Mouse (Mus musculus): ENCODE results near the gene Xrcc4.
A peak's percentile ranks its signal among the peaks of the same experiment; 100 is the strongest.
"Not testable (repeated sequence)": the region's sequence is repeated elsewhere in the genome, so short reads cannot be mapped to it uniquely, and the experiment has no call there.

Gene Xrcc4

DNA sequence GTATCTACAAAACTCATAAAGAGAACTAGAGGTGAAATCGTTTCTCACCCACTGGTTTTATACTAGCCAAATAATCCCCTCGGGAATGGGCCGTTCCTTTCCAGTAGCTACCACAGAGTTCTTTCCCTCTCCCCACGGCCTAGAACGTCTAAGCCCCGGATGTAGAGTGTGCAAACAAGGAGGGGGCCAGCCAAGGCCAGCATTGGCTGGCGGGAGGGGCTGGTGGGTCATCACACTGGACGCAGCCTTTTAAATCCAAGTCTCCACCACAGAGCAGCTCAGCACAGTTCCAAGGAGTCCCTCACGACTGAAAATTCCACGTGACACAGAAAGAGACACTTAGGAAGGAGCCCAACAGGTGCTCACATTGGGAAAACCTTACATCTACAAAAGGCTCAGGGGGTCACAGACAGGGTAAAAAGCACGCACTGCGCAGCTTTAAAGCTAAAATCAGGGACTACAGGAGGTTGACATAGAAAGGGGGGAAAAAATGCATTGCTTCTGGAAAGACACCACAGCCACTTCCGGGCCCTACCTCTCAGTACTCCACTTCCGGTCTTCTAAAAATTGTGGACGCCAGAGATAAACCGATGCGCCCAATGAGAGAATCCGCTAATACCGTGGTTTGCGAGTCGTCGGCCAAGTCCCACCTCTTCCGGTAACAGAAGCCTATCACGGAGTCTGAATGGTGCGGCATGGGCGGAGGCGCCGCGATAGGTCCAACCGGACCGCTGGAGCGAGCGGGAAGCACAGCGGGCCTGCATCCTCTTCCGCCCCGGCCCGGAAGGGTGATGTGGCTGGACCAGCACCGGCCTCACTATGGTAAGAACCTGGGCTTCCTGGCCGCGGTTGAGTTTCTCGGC is at the start of gene Xrcc4, which contains the start of gene Tmem167:
Gene Xrcc4 (minus strand): TSS at position 647 of the 863 bp plus-strand sequence.
Gene Tmem167 (plus strand): TSS at position 162 of the 863 bp plus-strand sequence.
- peak; percentile 94 to 98 for DNase-seq (ENCODE audit: low spot score in 2 of 2)

DNA sequence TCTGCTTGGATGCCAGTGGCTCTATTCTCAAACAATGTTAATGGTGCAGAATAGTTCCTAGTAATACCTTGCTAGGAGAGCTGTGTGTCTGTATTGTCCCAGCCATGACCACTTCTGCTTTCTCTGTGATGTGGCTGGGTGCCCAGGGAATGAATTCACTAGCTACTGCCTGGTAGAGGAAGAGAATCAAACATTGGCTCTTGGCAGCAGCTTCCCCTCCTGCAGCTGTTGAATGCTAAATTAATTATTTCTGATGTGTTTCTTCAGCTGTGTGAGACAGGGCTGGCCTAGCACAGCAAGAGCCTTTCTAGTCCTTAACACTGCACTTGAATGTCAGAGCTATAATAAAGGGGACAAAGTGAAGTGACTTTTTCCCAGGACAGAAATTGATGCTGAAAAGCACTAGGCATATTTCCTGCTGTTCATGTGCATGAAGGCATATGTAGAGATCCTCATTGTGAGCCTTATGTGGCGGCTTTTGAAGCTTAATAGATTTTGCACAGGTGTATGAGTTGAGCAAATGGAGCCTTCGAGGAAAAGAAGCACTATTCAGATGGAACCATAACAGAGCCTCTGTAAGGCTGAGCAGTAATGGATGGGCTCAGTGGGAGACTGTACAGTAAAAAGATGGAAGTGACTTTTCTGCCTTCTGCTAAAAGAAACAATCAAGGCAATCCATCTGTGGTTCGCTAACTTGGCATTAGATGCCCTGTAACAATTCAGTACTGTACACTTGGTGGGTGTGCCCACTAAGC is 46.9 kb upstream of the Xrcc4 start:
- DNase-seq (ENCODE audit: low spot score in 2 of 2) = no peak

DNA sequence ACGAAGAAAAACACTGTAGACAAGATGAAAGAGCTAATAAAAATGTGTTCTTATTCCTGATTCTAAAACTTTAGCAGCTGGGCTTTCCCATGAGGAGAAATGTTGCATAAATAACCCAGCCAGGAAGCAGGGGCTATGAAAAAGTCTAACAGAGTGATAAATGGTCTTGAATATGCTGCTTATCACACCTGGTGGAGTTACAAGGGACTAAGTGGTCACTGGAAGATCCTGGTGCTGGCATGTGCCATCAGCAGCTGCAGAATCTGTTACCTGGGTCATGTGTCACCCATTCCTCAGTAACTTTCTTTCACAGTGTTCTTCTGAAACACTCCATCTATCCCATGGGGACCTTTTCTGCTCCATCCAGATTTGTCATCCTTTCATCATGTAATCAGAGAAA is 22.3 kb upstream of the Xrcc4 start:
- DNase-seq (ENCODE audit: low spot score in 2 of 2) = no peak

DNA sequence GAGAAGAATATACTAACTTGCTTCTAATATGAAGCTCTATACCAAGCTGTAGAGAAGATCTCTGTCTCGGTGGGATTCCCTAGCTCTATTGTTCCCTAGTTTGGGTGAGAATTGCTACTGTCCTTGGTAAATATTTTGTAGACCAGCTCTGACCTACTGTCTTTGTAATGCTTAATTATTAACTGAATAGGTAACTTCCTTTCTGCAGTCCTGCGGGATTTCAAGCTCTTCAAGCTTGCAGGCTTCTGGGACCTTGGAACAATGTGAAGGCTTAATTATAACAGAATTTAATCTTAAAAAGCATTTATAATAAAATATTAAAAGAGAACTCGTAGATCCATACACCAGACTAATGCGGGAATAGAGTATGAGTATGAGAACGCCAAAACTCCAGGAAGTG is 19.3 kb upstream of the Xrcc4 start:
- not testable (repeated sequence) for DNase-seq (ENCODE audit: low spot score in 2 of 2)

DNA sequence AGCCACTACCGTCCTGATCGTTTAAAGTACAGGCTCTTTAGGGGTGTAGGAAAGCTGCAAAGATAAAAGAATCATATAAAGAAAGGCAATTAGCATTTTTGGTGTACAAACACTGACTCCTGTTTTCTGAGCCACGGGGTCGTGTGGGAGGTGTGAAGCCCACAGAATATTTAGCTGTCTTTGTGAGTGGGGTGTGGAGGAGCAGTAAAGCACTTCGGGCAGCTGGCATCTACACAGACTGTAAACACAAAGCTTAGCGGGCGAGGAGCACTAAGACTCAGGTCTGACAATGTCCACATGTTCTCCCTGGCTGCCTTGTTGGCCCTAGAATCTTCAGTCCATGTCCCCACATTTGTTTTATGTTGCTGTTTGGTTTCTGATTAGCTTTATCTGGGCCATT is 16.7 kb upstream of the Xrcc4 start:
- DNase-seq (ENCODE audit: low spot score in 2 of 2) = no peak

DNA sequence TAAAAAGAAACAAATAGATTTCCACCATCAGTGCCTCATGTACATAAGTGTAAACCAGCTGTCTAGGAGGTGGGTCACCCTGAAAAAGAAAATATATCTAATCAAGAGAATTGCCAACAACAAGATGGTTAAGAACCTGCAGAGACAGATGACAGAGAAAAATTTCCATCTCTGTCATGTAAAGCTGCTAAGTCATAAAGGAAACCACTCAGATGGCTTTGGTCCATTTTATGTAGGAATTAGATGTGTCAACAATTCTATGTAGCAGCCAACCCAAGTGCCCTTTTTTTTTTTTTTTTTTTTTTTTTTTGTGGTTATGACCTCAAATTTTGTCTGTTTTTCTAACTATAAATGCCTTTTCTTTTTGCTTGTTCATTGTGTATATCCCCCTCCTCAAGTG is 12.1 kb upstream of the Xrcc4 start:
- no peak for DNase-seq (ENCODE audit: low spot score in 2 of 2)

DNA sequence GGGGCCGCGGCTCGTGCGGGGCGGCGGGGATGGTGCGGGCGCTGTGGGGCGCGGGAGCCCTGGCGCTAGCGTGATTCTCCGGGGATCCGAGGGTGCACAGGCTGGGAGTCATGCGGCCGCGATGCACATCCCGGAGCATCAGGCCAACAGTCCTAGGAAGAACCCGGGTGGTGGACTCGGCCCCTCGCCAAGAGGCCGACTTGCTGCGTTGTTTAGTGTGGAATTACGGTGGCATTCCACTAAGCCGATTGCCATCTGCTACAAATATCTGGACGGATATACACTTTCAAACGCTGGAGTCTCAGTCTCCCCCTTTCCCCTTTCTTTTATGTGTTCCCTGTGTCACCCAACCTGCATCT is 396 bp upstream of the Xrcc4 start:
- DNase-seq (ENCODE audit: low spot score in 2 of 2) = no peak

DNA sequence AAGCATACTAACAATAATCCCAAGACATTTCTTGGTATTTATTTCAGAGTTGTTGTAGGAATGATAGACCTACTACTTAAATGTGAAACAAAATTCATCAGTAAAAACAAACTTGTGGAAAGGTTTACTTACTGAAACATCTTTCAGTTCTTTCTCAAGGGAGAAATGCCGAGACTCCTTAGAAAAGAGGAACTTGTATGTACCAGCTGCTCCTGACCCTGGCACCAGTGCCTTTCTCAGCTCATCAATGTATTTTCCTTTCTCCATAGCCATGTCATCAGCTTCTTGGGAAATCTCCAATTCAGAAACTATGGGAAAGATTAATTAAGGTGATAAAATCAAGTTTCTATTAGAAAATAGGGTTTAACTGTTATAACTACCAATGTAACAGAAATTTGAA is 27.5 kb downstream of the Xrcc4 start:
- DNase-seq (ENCODE audit: low spot score in 2 of 2) = no peak

DNA sequence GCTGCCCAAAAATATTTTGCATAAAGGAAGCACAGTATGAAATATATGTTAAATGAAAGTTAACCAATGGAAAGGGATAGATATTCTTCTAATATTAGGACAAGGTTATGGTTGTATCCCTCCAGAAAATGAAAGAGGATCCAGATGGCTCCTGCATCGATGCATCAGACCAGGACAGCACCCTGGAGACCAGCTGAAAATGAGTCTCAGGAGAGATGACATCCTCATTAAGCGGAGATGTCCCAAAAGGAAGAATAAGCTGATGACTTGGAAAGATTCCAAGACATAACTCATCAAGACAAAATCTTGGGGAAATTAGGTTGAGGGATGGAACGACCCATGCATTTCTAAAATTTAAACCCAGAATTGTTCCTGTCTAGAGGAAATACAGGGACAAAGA is 37.0 kb downstream of the Xrcc4 start:
- DNase-seq (ENCODE audit: low spot score in 2 of 2) = no peak

DNA sequence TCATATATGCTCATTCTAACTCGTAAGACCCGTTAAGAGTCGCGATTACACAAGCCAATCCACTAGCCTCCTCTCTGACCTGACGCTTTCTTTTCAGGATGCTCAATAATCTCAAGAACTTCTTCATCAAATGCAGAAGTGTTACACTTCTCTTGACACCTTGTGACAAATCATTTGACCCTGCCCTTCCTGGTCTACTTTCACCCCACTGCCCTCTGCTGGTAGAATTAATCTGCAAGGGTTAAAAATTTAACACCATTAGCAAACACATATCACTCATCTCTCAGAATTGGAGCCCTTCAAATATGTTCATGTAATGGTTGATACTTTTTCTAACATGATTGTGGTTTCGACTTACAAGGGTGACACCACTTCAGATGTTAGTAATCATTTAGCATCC is 37.7 kb downstream of the Xrcc4 start:
- DNase-seq (ENCODE audit: low spot score in 2 of 2) = no peak

DNA sequence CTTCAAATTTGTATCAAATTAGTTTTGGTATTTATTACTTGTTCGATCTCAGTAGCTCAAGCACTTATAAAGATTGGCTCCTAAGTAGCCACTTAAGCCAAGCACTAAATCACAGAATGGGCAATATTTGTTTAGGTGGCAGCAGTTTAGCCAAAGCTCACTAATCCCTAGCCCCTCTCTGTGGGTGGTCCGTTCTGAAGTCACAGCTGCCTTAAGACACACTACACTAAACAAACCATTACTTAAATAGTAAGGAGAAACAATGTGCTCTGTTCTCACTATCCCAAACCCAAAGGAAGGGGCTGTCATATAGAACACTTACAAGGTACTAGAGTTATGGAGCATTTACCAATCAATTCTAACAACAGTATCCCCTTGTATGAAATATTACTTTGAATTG is 49.8 kb downstream of the Xrcc4 start:
- DNase-seq (ENCODE audit: low spot score in 2 of 2) = no peak

DNA sequence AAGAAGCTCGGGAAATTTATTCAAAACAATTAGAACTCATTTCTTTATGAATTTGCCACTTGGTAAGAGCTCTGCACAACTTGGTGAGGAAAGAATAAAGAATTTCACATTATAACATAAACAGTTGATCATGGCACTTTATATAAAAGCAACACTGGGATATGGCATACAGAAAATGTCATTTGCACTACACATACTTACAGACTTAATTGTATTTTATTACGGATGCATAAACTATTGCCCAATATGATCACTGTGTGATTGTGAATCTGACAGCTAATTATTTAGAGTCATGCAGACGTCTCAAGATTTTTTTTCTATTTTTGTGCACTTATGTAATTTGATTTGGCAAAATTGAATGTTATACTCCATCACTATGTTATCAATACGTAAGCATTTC is 56.4 kb downstream of the Xrcc4 start:
- no peak for DNase-seq (ENCODE audit: low spot score in 2 of 2)

DNA sequence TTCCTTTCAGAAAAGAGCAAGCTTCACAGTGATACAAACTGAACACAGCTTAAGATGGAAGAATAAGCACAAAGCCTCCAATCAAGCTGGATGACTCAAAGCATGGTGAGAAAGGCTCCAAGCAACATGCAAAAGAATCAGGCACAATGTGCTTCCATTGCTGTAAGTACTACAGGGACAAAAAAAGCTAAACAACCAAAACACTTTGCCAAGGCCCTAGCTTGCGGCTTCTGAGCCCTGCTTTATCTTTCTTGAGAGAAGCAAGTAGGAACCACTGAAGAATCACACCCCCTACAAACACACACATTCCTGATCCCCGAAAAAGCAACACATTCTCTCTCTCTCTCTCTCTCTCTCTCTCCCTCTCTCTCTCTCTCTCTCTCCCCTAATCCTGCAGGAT is 56.9 kb downstream of the Xrcc4 start:
- DNase-seq (ENCODE audit: low spot score in 2 of 2) = no peak

DNA sequence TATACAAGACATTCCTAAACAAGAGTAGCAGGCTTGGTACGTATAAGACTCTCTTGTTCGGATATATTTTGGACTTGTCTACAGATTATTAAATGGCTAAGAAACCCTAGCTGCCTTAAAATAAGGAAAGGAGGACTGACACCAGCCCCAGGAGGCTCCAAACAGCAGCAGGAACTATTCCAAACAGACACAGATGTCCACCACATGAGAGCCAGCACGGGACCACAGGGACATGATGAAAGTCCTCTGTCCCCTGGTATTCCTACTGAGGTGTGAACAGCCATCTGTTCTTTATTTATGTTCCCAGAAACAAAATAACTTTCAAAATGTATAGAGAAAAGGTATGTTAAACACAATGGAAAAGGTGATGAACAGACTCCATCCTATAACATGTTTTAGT is 58.5 kb downstream of the Xrcc4 start:
- DNase-seq (ENCODE audit: low spot score in 2 of 2) = no peak

DNA sequence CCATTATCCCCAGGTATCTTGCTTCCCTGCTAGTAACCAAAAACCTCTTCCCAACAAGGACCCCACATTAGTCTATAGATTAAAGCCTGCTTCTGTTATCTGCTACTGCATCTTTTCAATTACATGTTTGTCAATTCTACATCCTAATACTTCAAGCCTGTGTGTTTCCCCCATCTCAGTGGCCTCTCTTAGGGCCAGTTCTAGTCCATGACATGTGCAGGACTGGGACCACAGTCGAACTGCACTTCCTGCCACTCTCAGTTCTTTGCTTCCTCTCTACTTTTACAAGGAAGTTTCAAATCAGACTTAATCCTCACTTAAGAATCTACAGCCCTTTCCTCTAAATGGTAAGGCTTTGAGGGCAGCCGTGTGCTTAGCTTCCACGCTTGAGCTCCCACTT is 76.8 kb downstream of the Xrcc4 start:
- no peak for DNase-seq (ENCODE audit: low spot score in 2 of 2)

DNA sequence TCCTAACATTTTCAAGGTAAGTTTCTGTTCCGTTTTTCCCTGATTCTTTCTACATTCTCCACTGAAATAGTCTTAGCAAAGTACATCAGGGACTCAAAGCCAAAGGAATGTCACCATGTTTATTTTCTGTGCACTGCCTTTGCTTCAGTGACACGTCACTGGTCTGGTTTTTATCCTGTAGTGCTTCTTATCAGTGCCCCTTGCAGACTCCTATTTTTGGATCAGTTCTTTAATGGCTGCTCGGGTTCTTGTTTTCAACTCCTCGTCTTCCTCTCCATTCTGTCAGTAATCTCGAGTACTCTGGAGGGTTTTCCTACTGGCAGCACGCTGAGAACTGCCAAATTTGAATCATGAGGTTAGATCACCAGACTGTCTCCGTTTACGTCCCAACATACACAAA is 77.2 kb downstream of the Xrcc4 start:
- DNase-seq (ENCODE audit: low spot score in 2 of 2) = no peak

DNA sequence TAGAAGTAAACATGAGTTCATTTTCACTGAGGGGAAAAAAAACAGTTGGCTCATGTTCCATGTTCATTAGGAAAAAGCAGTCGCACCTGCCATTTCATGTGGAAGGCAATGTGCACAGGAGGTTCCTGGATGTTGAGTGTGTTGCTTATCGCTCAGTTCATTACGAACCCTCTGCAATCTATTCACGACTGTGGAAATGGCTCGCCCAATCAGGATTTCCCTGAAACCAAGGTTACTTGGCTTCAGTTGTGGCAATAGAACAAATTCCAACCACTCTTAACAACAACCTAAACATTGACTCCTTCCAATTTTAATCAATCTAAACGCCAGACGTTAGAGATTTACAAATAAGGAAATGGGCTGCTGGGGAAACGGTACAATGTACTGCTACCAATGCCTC is 78.3 kb downstream of the Xrcc4 start:
- no peak for DNase-seq (ENCODE audit: low spot score in 2 of 2)

DNA sequence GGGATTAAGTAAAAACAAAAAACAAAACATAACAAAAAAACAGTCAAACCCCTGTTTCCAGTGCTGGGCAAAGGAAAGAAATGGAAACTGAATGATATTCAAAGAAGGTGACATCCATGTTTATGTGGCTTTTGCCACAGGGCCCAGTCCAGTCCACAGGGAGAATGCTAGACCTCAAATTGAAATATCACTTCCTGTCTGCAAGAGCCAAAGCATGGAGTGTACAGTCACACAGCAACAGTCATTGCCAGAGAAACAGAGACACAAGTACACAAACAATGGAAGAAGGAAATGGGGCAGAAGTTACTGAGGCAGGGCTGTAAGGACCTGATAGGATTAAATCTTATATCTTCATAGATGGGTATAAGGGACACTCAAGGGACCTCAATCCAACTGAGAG is 79.6 kb downstream of the Xrcc4 start:
- DNase-seq (ENCODE audit: low spot score in 2 of 2) = no peak

DNA sequence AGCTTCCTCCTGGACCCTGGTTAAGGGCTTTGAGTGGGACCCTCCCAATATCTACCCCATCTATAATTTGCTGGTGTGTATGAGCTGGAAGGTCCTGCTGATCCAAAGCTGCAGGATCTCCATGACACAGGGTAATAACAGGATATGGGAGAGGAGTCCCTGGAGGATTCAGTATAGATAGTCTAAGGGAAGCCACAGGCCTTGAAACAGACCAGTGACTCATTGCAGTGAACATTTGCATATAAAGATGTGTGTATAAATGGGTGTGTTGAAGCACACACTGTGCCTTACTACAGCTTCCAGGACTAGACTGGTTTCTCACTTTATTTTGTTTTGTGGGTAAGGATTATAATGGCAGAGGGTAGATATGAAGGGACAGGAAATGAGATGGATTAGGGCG is 83.8 kb downstream of the Xrcc4 start:
- DNase-seq (ENCODE audit: low spot score in 2 of 2) = no peak

DNA sequence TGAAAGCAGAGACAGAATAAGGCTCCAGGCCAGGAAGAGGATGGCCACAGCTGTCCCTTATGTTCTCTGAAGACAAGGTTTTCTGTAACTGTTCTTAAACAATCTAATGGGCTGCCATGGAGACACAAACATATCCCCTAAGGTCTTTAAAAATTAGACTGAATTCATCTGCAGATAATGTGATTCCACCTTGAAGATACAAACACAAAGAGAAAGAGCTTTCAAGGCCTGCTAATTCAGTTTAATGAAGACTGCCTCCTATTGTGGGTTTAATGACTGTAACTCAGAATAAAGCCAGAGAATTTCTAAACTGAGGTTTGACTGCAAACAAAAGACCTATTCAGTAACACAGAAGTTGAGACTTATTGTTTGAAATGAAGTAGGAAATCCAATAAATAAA is 91.9 kb downstream of the Xrcc4 start:
- no peak for DNase-seq (ENCODE audit: low spot score in 2 of 2)

DNA sequence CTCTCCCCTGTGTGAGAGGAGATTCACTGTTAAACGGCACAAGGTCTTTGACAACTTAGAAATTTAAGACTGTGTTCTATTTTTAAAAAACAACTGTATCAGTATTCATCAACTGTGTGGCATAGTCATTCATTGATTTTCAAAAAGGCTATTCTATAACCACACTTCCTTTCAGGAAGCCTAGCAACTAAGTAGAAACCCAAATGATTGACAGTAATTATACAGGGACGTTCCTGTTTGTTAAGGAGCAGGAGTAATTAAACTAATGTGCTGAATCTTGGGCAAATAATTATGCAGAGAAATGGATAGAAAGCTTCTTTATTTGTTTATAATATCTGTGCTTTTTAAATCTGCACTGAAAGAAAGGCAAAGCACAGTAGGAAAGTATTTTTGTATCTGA is 103.3 kb downstream of the Xrcc4 start:
- no peak for DNase-seq (ENCODE audit: low spot score in 2 of 2)

DNA sequence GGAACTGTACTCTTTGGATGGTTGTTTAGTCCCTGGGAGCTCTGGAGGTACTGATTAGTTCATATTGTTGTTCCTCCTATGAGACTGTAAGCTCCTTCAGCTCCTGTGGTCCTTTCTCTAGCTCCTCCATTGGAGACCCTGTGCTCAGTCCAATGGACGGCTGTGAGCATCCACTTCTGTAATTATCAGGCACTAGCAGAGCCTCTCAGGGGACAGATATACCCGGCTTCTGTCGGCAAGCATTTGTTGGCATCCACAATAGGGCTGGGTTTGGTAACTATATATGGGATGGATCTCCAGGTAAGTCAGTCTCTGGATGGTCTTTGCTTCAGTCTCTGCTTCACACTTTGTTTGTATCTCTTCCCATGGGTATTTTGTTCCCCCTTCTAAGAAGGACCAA is 118.5 kb downstream of the Xrcc4 start:
- DNase-seq (ENCODE audit: low spot score in 2 of 2) = no peak

DNA sequence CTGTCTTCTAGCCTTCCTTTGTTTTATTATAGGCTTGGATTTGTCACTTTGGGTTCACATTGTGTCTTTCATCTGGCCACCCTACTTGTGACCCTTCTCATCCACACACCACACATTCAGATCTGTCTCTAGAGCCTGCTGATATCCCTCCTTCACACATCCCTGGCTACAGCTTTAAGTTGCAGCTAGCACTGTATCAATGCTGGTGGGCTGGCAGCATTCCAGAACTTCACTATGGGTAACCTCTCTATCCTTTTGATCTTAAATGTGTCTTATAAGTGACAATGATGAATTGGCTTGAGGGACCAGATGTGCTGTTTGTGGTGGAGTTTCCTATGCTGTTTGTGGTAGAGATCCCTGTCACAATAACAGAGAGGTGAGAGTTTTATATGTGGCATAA is 120.7 kb downstream of the Xrcc4 start:
- no peak for DNase-seq (ENCODE audit: low spot score in 2 of 2)

Measured in urinary bladder, postnatal 36 days (tissue).